Mouse (Mus musculus): ENCODE data around the gene Hist3h2ba. TPM values are rescaled to one million over a fixed set of nuclear protein-coding genes. Genes with fewer than 3 reads are reported as not detected.
A peak's percentile ranks its signal among the peaks of the same experiment; 100 is the strongest.

Gene Hist3h2ba
- total and polyA plus RNA-seq, 2 experiments: 0.37 TPM; not detected in 1

DNA sequence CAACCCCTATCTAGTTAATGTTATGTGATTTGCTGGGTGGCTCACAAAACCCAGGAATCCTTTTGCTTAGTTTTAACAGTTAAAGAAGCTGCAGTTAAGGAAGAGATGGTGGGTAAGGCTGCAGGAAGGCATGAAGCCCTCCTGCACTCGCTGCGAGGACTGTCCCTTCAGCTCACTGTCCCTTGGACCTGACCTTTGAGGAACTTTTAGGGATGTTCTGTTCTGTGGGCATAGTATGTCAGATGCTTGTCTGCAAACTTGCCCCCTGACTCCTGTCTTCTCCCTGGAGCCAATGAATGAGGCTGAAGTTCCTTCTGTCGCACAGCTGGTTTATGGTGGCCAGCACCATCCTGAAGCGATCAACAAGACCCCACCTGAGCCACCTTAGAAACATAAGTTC, 40.4 kb downstream of the Hist3h2ba start:
- Histone ChIP-seq H3K79me2 (ENCODE audit: control insufficient read depth, insufficient read depth, low read length) (no peaks in the 10 kb centered on the region), H3K9ac (ENCODE audit: low read depth, low read length) (no peak overlapping the region), H3K36me3 (ENCODE audit: control insufficient read depth, insufficient read depth, low read length) (peaks cover 28% of the 10 kb centered on the region), H3K27ac (replicated peaks; ENCODE audit: insufficient read depth, low read depth, low read length) (no peak overlapping the region), H3K27me3 (ENCODE audit: control insufficient read depth, insufficient read depth, low read length) (no peaks in the 10 kb centered on the region), H3K4me3 (ENCODE audit: insufficient read depth, low read depth, low read length) (no peak overlapping the region), H3K4me1 (ENCODE audit: control insufficient read depth, insufficient read depth, low read length) (peaks cover 1% of the 10 kb centered on the region)
- no peak for DNase-seq (ENCODE audit: extremely low read depth, low read depth, low spot score)
- 94% methylated on average over 4 of the region's 4 CpGs for WGBS
- TF ChIP-seq POLR2A (IDR thresholded peaks at IDR 0.05; ENCODE audit: extremely low read depth, insufficient read depth, low read length) (no peak), CTCF (IDR thresholded peaks at IDR 0.05; ENCODE audit: low read depth, low read length) (no peak)

DNA sequence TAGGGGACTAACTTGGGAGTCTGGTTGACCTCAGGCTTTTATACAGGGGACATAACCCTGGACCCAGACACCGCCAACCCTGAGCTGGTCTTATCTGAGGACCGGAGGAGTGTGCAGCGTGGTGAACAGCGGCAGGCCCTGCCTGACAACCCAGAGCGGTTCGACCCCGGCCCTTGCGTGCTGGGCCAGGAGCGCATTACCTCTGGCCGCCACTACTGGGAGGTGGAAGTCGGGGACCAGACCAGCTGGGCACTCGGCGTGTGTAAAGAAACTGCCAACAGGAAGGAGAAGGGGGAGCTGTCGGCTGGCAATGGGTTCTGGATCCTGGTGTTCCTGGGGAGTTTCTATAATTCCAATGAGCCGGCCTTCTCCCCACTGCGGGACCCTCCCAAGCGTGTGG, 41.4 kb downstream of the Hist3h2ba start:
- TF ChIP-seq CTCF (IDR thresholded peaks at IDR 0.05; ENCODE audit: low read depth, low read length) (no peak), POLR2A (IDR thresholded peaks at IDR 0.05; ENCODE audit: extremely low read depth, insufficient read depth, low read length) (no peak)
- Histone ChIP-seq H3K27me3 (ENCODE audit: control insufficient read depth, insufficient read depth, low read length) (no peaks in the 10 kb centered on the region), H3K4me1 (ENCODE audit: control insufficient read depth, insufficient read depth, low read length) (peaks cover 1% of the 10 kb centered on the region), H3K9ac (ENCODE audit: low read depth, low read length) (no peak overlapping the region), H3K79me2 (ENCODE audit: control insufficient read depth, insufficient read depth, low read length) (no peaks in the 10 kb centered on the region), H3K4me3 (ENCODE audit: insufficient read depth, low read depth, low read length) (no peak overlapping the region), H3K36me3 (ENCODE audit: control insufficient read depth, insufficient read depth, low read length) (peaks cover 24% of the 10 kb centered on the region; the same call in 1 of the 2 replicates), H3K27ac (replicated peaks; ENCODE audit: insufficient read depth, low read depth, low read length) (no peak overlapping the region)
- WGBS: 87% methylated on average over 17 of the region's 17 CpGs
- no peak for DNase-seq (ENCODE audit: extremely low read depth, low read depth, low spot score)

DNA sequence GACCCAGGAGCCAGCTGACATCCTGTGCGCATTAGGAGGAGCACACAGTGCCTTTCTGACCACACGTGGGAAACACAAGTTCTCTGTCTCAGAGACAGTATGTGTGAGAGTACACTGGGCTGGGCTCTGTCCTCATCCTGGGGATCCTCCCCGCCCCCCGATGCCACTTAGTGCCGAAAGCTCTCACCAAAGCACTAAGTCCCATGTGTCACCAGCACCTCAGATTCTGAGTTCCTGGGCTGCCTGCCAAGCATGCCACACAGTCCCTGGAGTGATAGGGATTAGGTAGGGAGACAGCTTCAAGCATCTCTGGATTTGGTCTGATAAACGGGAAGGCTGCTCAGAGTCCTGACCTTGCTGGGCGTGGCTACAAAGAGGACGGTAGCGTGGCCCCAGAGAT, 42.1 kb downstream of the Hist3h2ba start:
- H3K27ac ChIP-seq (replicated peaks; ENCODE audit: insufficient read depth, low read depth, low read length): no peak overlapping the region
- no peak overlapping the region for H3K9ac ChIP-seq (ENCODE audit: low read depth, low read length)
- peak; percentile 17 for DNase-seq (ENCODE audit: extremely low read depth, low read depth, low spot score)
- H3K27me3 ChIP-seq (ENCODE audit: control insufficient read depth, insufficient read depth, low read length): peaks cover under 1% of the 10 kb centered on the region; the same call in 1 of the 2 replicates
- TF ChIP-seq CTCF (IDR thresholded peaks at IDR 0.05; ENCODE audit: low read depth, low read length): no peak
- TF ChIP-seq POLR2A (IDR thresholded peaks at IDR 0.05; ENCODE audit: extremely low read depth, insufficient read depth, low read length): no peak
- no peaks in the 10 kb centered on the region for H3K79me2 ChIP-seq (ENCODE audit: control insufficient read depth, insufficient read depth, low read length)
- WGBS: 64% methylated on average over 9 of the region's 9 CpGs
- H3K4me3 ChIP-seq (ENCODE audit: insufficient read depth, low read depth, low read length): no peak overlapping the region
- peaks cover 1% of the 10 kb centered on the region for H3K4me1 ChIP-seq (ENCODE audit: control insufficient read depth, insufficient read depth, low read length)
- H3K36me3 ChIP-seq (ENCODE audit: control insufficient read depth, insufficient read depth, low read length): peaks cover 17% of the 10 kb centered on the region; the same call in 1 of the 2 replicates

DNA sequence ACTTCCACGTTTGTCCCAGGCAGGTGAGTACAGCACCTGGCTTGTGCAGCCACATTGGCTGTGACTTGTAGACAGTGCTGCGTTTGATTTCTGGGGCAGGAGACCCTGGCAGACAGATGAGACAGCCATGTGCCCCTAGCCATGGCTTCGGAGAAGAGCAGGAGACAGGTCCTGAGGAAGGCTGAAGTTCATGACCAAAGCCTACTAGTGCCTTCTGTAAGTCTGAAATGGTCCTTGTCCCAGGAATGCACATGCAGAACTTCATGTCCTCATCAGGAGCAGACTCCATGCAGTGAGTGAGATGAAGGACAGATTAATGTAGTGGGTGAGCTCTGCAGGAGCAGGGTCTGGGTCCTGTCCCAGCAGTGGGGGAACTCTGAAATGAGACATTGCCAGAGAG, 43.2 kb downstream of the Hist3h2ba start:
- no peak for DNase-seq (ENCODE audit: extremely low read depth, low read depth, low spot score)
- H3K4me3 ChIP-seq (ENCODE audit: insufficient read depth, low read depth, low read length): no peak overlapping the region
- peaks cover 2% of the 10 kb centered on the region; the same call in 1 of the 2 replicates for H3K27me3 ChIP-seq (ENCODE audit: control insufficient read depth, insufficient read depth, low read length)
- H3K79me2 ChIP-seq (ENCODE audit: control insufficient read depth, insufficient read depth, low read length): no peaks in the 10 kb centered on the region
- no peak overlapping the region for H3K9ac ChIP-seq (ENCODE audit: low read depth, low read length)
- no peak overlapping the region for H3K27ac ChIP-seq (replicated peaks; ENCODE audit: insufficient read depth, low read depth, low read length)
- TF ChIP-seq CTCF (IDR thresholded peaks at IDR 0.05; ENCODE audit: low read depth, low read length) (no peak), POLR2A (IDR thresholded peaks at IDR 0.05; ENCODE audit: extremely low read depth, insufficient read depth, low read length) (no peak)
- H3K36me3 ChIP-seq (ENCODE audit: control insufficient read depth, insufficient read depth, low read length): peaks cover 12% of the 10 kb centered on the region; the same call in 1 of the 2 replicates
- H3K4me1 ChIP-seq (ENCODE audit: control insufficient read depth, insufficient read depth, low read length): peaks cover 1% of the 10 kb centered on the region
- 72% methylated on average over 3 of the region's 3 CpGs for WGBS

DNA sequence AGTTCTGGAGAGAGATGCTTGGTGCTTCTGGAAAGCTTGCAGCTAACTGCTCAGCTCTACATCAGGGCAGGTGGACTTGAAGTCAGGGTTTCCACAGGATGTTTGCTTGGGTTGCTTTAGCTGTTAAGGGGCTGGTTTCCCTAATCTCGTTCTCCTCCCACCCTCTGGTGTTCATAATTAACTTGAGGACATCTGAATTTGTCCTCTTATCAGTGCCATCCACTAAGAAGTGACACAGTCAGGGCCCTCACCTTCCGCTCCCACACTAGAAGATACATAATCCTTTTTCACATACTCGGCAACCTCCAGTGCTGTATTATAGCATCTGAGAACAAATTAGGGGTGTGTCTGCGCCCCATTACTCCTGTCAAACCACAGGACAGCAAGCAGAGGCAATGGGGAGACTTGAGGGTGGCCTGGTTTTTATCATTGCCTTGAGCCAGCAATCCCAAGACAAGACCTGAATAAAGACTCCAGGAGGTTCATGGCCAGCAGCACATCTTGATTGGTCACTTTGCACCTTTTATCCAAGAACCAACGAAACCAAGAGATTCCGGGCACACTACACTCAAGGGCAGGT, 44.5 kb downstream of the Hist3h2ba start:
- Histone ChIP-seq H3K4me3 (ENCODE audit: insufficient read depth, low read depth, low read length) (no peak overlapping the region), H3K4me1 (ENCODE audit: control insufficient read depth, insufficient read depth, low read length) (peaks cover 1% of the 10 kb centered on the region), H3K79me2 (ENCODE audit: control insufficient read depth, insufficient read depth, low read length) (no peaks in the 10 kb centered on the region), H3K36me3 (ENCODE audit: control insufficient read depth, insufficient read depth, low read length) (peaks cover 12% of the 10 kb centered on the region; the same call in 1 of the 2 replicates), H3K27me3 (ENCODE audit: control insufficient read depth, insufficient read depth, low read length) (peaks cover 2% of the 10 kb centered on the region; the same call in 1 of the 2 replicates), H3K9ac (ENCODE audit: low read depth, low read length) (no peak overlapping the region), H3K27ac (replicated peaks; ENCODE audit: insufficient read depth, low read depth, low read length) (no peak overlapping the region)
- no peak for DNase-seq (ENCODE audit: extremely low read depth, low read depth, low spot score)
- WGBS: 65% methylated on average over 6 of the region's 6 CpGs
- TF ChIP-seq CTCF (IDR thresholded peaks at IDR 0.05; ENCODE audit: low read depth, low read length) (no peak), POLR2A (IDR thresholded peaks at IDR 0.05; ENCODE audit: extremely low read depth, insufficient read depth, low read length) (no peak)

DNA sequence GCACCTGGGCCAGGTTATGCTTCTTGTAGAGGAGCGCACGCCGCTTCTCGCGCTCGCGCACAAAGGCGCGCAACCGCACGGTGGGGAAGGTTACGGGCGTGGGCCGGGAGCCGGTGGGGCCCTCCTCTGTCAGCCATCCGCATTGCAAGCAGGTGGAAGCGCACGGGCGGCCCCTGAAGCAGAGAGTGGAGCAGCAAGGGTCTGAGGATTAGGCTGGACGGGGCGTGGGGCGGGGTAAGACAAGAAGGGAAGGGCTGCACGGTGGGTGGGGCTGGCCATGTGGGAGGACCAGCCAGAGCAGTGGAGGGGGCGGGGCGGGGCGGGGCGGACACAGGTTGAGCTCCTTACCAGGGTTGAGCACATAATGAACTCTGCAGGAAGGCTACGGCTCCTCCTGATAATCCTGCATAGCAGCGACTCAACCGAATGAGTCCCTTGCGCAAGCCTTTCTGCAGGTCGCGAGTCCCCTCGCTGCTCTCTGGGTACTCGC, 45.7 kb downstream of the Hist3h2ba start:
- WGBS: 3% methylated on average over 35 of the region's 35 CpGs
- no peaks in the 10 kb centered on the region for H3K79me2 ChIP-seq (ENCODE audit: control insufficient read depth, insufficient read depth, low read length)
- H3K36me3 ChIP-seq (ENCODE audit: control insufficient read depth, insufficient read depth, low read length): peaks cover 1% of the 10 kb centered on the region; the same call in 1 of the 2 replicates
- DNase-seq (ENCODE audit: extremely low read depth, low read depth, low spot score): peak; percentile 27
- peaks cover 1% of the 10 kb centered on the region for H3K4me1 ChIP-seq (ENCODE audit: control insufficient read depth, insufficient read depth, low read length)
- peak overlapping the region; percentile 49 for H3K9ac ChIP-seq (ENCODE audit: low read depth, low read length)
- peaks cover 2% of the 10 kb centered on the region; the same call in 1 of the 2 replicates for H3K27me3 ChIP-seq (ENCODE audit: control insufficient read depth, insufficient read depth, low read length)
- H3K4me3 ChIP-seq (ENCODE audit: insufficient read depth, low read depth, low read length): peak overlapping the region; percentile 40; the same call in 1 of the 2 replicates
- TF ChIP-seq CTCF (IDR thresholded peaks at IDR 0.05; ENCODE audit: low read depth, low read length) (peak; percentile 15; the same call in 1 of the 2 replicates), POLR2A (IDR thresholded peaks at IDR 0.05; ENCODE audit: extremely low read depth, insufficient read depth, low read length) (no peak)
- H3K27ac ChIP-seq (replicated peaks; ENCODE audit: insufficient read depth, low read depth, low read length): no peak overlapping the region
